Mouse (Mus musculus): ENCODE results near the gene Olfr130.

Olfr130 gene

DNA sequence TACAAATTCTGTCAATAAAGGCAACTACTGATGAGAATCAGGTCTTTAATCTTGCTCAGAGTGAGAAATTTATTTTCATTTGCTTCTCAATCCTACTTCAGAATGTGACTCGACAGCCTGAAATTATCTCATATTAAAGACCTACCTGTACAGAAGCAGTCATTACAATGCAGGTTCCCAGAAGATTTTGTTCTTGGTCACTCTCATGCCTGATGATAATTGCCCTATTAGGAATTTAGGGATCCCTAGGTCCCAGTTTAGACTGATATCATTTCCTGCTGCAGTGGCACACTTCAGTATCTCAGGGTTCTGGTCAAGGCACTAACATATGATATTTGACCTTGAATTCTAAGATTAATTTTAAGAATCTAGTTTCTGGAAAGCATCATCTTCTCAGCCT lies at the start of gene Olfr130:
Gene Olfr130, plus strand, starts transcription at position 301 of the 400 bp plus-strand sequence.
- no peak for DNase-seq (ENCODE audit: extremely low read depth, insufficient read length, low spot score)

DNA sequence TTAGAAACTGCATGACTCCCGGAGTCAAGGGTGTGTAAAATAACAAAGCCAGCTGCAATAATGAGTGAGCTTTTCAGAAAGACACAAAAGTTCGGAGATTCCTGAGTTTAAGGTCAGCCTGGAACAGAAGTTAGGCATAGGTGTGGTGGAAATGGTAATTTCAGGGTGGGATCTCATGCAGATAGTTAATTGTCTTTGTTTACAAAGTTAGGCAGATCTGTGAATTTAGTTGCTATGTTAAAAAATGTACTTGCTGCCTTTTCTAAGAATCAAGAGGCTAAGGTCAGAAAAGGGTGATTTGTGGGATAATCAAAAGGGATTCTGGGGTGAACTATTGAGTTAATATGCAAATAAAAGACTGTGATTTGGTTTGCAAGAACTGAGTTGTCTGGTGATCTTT lies 47.4 kb upstream of the Olfr130 start:
- no peak for DNase-seq (ENCODE audit: extremely low read depth, insufficient read length, low spot score)

DNA sequence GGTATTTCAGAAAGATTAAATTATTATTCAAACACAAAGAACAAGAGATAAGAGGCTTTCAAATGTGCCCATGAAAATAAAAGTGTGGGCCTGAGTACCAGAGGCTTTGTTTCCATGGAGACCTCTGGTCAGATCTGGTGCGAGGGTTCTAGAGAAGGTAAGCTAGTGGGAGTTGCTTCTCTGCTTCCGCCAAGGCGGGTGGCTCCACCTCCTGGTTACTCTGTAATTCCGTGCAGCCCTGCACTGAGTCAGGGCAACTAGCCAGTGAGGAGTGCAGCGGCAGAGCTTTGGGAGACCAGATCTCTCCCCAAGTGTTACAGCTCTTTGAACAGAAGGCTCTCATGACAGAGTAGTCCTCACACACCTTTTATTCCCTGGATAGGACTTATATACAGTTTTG lies 37.4 kb upstream of the Olfr130 start:
- no peak for DNase-seq (ENCODE audit: extremely low read depth, insufficient read length, low spot score)

DNA sequence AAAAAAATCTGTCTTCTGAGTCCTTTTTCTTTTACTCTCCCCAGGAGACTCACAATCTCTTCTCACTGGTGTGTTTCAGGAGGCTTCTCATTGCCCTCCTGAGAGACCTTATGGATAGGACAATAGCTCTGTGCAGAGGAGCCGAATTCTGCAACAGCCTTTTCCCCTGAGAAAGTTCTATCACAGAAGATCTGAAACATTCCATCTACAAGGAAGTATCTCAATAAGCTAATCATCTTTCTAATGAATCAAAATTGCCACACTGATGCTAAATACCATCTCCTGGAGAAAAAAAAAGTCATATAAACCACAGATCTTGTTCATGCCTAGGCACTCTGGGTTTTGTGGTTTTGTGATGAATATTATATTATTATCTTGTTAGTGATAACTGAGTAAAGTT lies 3.7 kb upstream of the Olfr130 start, which contains the start of gene Olfr129:
Gene Olfr129, minus strand, starts transcription at position 101 of the 400 bp plus-strand sequence.
- no peak for DNase-seq (ENCODE audit: extremely low read depth, insufficient read length, low spot score)

DNA sequence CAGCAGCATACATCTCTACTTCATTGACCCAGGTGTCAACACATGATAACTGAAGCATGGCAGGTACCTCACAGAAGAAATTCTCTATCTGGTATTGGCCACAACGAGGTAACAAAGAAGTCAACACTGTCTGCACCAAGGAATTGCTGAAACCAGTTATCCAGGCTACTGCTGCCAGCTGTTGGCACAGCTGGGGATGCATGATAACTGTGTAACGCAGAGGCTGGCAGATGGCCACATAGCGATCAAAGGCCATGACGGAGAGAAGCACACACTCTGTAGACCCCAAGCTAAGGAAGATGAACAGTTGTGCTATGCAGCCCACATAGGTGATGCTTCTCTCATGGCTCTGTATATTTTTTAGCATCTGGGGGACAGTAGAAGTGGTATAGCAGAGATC lies 18.6 kb downstream of the Olfr130 start:
- no peak for DNase-seq (ENCODE audit: extremely low read depth, insufficient read length, low spot score)

DNA sequence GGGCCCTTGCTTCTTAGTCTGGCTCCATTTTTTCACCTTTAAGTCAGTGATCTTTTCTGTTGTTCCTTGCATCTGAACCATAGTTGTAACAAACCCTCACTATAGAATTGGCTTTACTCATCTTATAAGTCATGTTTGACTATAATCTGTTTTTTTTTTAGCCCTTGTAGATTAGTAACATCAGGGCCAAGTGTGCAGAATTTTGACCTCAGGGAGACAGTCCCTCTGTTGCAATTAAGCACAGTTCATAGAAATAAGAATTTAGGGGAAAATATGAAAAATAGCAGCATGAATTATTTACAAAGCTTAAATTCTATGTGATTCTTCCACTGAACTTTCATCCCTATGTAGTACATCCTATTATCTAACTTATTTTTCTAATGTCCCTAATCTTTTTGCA lies 24.9 kb downstream of the Olfr130 start, which contains the start of gene Olfr131:
Gene Olfr131, minus strand, starts transcription at position 101 of the 400 bp plus-strand sequence.
- no peak for DNase-seq (ENCODE audit: extremely low read depth, insufficient read length, low spot score)

Measured in 3134 (cell line).